Mouse (Mus musculus) ovary, adult 10 weeks (tissue): Measurements from ENCODE around the gene Olfr1303. TPM values are rescaled to one million over a fixed set of nuclear protein-coding genes. Genes with fewer than 3 reads are reported as not detected.

ENCODE experiments used
- polyA plus RNA-seq: library from polyadenylated mRNA; stranded (reverse); fragments of 350-450 nt; fragmentation: Illumina TruSeq; extraction: RNeasy Lipid Tissue Mini Kit (QIAGEN cat#74804); gene quantifications from one replicate; pipeline ENCODE4 v1.2.3, GENCODE M21; 2014

The Olfr1303 gene
- not detected for polyA plus RNA-seq

GRCm38 (mm10) chr2:111820240-111820639, at the start of gene Olfr1303:
Gene Olfr1303, minus strand, starts transcription at chr2:111820340.

DNA sequence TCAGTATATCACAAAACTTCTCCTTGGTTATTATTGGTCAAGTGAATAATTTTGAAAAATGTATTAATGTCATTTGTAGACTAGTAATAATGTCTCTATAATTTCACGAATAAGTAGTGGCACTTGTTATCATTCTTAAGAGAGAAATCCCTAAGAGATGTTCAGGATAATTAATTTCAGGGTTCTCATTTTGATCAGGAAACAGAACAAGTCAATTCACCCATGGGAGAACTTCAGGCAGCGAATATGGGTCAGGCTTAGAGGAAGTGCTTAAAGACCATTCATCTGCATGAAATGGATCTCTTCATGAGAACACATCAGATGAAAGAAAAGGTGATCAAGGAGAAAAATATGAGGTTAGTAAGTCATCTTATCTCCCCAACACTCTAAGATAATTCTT, 43.0 kb downstream of the Olfr1303 start, which contains the start of gene Olfr1302:
Gene Olfr1302 (plus strand): TSS at position 301 of the 400 bp plus-strand sequence.

Other genes with a start within 250 kb of the Olfr1303 start
- gene Olfr1297, start 193.8 kb downstream of the Olfr1303 start, polyA plus RNA-seq, result not detected
- gene Olfr1298, start 171.1 kb downstream of the Olfr1303 start, polyA plus RNA-seq, result not detected
- not detected for gene Olfr1299, start 158.9 kb downstream of the Olfr1303 start, polyA plus RNA-seq
- gene Olfr1301, start 69.3 kb downstream of the Olfr1303 start, polyA plus RNA-seq, result not detected
- not detected for gene Olfr1302, start 42.9 kb downstream of the Olfr1303 start, polyA plus RNA-seq
- gene Olfr1305, start 56.8 kb upstream of the Olfr1303 start, polyA plus RNA-seq, result not detected
- gene Olfr1306, start 95.9 kb upstream of the Olfr1303 start, polyA plus RNA-seq, result not detected
- not detected for gene Olfr1307, start 129.1 kb upstream of the Olfr1303 start, polyA plus RNA-seq
- not detected for gene Olfr1308, start 144.6 kb upstream of the Olfr1303 start, polyA plus RNA-seq
- not detected for gene Olfr1309, start 169.9 kb upstream of the Olfr1303 start, polyA plus RNA-seq
- gene Olfr1310, start 192.4 kb upstream of the Olfr1303 start, polyA plus RNA-seq, result not detected
- gene Olfr1311, start 204.1 kb upstream of the Olfr1303 start, polyA plus RNA-seq, result not detected
- gene Olfr1312, start 229.9 kb upstream of the Olfr1303 start, polyA plus RNA-seq, result not detected